Mouse (Mus musculus) thymus, postnatal 25 days (tissue): Measurements from ENCODE around the gene Ugt1a1.

ENCODE experiments used
- DNase-seq: peaks from one replicate; pipeline ENCODE4 v3.0.0; 2022

Ugt1a1 gene

GRCm38 (mm10) chr1:88259643-88260024, 47.9 kb downstream of the Ugt1a1 start:
- DNase-seq: no peak

DNA sequence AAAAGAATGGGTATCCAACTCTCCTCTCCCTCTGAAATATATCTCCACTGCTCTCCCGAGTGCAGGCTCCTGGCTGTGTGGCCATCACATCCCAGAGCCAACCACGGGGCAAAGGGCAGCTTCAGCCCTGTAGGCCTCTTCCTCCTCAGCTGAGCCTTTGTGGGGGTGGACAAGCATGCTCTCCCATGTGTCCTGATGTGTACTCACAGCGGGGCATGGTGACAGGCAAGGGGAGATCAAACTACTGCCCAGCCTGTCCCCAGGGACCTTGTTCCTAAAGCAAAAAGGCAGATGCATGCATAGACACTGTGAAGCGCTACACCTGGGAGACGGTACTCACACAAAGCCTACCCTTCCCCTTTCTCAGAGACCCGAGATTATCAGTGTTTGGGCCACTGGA, 48.4 kb downstream of the Ugt1a1 start:
- DNase-seq: no peak

DNA sequence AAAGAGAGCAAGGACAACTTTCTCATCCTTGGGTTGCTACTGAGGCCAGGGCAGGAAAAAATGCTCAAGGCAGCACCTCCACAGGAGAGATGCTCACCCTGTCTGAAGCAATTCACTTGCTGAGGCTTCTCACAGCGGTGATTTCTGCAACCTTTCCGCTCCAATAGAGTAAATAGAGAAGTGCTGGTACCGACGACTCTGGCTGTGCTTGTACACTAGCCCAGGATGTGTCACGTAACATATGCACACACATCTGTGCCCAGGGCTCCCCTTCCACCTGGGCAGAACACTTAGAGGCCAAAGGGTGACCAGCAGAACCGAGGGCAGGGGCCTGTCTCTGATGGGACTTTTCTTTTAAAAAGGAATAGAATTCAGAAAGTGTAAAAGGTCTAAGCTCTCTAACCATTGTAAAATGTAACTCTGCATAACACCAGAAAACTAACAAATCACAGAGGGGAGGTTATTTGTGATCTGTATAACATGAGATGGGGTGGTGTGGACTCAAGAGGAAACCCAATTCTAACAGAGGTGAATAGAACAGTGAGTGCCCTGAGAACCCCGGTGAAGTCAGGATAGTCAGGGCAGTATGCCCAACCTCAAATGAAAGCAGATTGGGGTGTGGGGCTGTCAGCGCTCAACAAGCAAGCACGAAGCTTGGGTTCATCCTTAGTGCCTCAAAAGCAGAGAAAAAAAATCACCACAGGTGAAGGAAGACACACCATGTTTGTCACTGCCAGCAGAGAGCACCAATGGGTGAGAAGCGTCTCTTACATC, 49.0 kb downstream of the Ugt1a1 start:
- no peak for DNase-seq

- DNase-seq: no peak
Measured at GRCm38 (mm10) chr1:88261706-88262105, 49.9 kb downstream of the Ugt1a1 start.

DNA sequence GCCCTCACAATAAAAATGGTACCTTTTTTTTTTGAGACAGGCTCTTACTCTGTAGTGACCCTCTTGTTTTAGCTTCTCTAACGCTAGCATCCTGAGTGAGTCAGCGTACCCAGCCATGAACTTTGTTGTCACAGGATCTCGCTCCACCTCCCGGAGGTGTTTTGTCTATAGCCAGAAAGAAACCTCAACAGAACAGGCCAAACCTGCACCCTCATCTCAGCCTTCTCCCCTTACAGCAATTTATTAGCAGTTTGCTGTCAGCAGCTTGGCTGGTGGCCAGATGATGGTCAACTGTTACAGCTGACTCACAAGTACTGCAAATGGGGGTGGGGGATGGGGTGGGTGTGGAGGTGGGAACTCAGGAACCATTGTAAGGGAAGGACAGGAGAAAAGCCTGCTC, 50.5 kb downstream of the Ugt1a1 start:
- DNase-seq: no peak

DNA sequence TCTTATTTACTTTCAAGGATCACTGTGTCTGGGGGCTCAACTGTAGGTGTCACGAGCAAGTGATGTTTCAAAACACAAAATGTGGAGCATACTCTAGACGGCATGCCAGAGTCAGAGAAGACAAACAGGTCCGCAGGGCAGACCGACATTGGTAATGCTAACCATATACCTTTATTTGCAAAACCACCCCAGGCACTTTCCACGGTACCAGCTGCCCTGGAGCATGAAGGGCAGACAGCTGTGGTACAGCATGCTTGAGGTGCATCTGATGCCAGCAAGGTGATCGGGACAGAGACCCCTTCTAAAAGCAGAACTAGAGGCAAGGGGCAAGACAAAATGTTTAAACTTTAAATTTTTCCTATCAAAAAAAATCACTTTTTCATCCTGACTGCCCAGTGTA, 51.2 kb downstream of the Ugt1a1 start:
- DNase-seq: no peak

DNA sequence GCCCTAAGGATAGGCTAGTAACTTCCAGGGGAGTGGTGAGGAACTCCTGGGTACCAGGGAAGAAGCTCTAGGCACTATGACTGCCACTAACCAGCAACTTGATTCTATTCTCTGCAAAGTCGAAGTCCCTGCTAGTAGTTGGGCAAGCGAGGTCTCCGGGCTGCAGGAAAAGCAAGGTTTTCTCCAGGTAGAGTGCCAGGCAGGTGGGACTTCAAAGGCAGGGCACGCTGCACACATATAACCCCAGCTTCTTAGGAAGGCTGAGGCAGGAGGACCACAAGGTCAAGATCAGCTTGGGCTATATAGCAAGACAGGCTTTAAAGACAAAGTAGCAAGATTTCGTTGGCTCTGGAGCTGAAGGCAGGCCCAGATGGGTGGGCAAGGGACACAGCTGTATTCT, 52.0 kb downstream of the Ugt1a1 start:
- DNase-seq: no peak

DNA sequence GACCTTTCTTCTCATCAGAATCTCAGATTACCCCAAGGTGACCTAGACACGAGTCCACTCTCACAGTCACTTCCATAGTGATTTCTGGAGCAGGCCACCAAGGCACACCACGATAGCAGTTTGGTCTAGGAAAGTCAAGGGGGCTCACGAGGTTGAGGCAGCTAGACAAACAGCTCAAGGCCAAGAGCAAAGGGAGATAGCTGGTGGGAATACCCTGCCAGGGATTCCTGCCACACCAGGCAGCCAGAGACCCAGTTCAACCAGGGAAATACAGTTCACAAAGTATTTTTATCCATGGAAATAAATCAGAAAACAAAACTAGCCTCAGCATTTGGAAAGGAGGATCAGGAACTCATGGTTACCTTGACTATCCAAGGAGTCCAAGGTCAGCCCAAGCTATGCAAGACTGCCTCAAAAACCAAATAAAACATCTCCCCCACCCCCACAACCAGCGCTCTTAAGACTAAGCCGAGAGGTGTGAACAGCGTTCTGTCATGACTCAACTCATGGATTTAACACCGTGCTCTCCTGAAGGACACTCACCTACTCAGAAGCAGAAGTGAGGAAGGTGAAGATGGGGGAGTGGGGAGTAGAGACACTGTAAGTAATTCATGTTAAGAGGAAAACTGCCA, 52.6 kb downstream of the Ugt1a1 start:
- no peak for DNase-seq

GRCm38 (mm10) chr1:88264869-88265240, 53.1 kb downstream of the Ugt1a1 start:
- DNase-seq: no peak

GRCm38 (mm10) chr1:88266123-88266522, 54.4 kb downstream of the Ugt1a1 start:
- DNase-seq: no peak

DNA sequence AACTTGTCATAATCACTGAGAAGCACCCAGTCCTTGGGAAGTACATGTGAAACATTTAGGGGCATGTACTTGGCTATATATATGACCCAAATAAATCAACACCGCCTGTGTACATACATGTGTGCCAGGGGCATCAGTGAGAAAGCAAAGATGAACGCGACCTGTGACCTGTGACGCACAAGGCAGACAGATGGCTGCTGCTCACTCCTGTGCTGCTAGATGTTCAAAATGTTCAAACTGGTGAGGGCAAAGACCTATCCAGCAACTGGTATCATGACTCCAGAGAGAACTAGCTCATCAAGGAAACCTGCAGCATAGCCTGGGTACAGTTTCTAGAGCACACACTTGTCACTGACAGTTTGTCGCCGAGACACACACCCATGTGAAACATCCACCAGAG, 55.7 kb downstream of the Ugt1a1 start:
- no peak for DNase-seq

DNA sequence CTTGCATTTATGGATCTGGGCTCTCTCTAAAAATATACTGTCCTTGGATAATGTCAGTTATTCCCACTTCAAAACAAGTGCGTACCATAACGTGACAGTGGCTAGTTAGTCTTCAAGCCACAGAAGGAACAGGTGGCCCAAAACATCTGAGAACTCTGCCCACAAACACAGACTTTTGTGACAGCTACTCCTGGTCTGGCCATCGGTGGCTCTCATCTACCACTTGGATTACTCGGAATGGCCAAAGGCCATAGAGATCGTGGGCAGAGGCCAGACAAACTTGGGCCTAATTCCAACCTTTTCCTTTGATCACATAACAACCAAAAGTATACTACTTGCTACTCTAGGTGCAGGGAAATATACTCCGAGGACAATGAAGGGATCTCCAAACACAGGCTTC, 56.3 kb downstream of the Ugt1a1 start:
- DNase-seq: no peak
